Mouse (Mus musculus): ENCODE data around the gene Map3k12.

DNA sequence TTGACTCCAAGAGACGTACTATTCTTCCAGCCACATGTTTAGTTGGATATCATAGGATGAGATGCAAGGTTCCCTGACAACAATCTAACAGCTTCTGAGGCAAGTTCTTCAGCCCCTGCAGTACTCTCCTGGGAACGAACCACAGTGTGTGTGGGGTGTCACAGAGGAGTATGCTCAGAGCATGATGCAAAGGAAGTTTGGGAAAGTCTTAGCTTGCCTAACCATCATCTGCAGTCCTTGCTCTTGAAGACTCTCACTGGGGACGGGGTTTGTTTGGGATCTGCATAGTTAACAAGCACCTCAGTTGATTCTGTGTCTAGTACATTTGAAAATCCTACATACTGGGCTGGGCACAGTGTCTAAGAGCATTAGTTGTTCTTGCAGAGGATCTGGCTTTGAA is 8.5 kb downstream of the Map3k12 start:
- TF ChIP-seq CTCF (IDR thresholded peaks at IDR 0.05; ENCODE audit: borderline replicate concordance, control insufficient read depth, extremely low read depth, insufficient read depth, low read length, poor library complexity) (no peak), POLR2A (IDR thresholded peaks at IDR 0.05; ENCODE audit: control insufficient read depth, extremely low read depth, insufficient read depth, low read length, poor library complexity) (no peak)

Measured in thymus, adult 2 months (tissue).